20 mouse cellular contexts compared by ENCODE assay signal in genomic region chr5:86546693-86547092, GRCm38 (mm10). TPM values are rescaled to one million over a fixed set of nuclear protein-coding genes. Genes with fewer than 3 reads are reported as not detected.
"Had no signal": no experiment of that assay in that cellular context is flagged by ENCODE, and none has a peak within 500 bp of the region (broad histone marks: within the 10 kb centered on the region; RNA-seq: fewer than 3 reads in every experiment).

No protein-coding gene starts in this region.

- H3K9me3 ChIP-seq: neural tube, embryonic 13.5 days; neural tube, embryonic 15.5 days; stomach, embryonic 15.5 days had no signal

- H3K27ac ChIP-seq: neural tube, embryonic 13.5 days; neural tube, embryonic 15.5 days; stomach, embryonic 15.5 days; stomach, postnatal 0 days had no signal

- H3K4me1 ChIP-seq: neural tube, embryonic 13.5 days; neural tube, embryonic 15.5 days; stomach, embryonic 15.5 days had no signal

- H3K4me2 ChIP-seq: neural tube, embryonic 13.5 days; neural tube, embryonic 15.5 days; stomach, embryonic 15.5 days had no signal

- H3K4me3 ChIP-seq: neural tube, embryonic 13.5 days; neural tube, embryonic 15.5 days; stomach, embryonic 15.5 days had no signal

- DNase-seq: retina, postnatal 1 day; right cerebral cortex, adult 18-20 months; right cerebral cortex, postnatal 14 days; right cerebral cortex, postnatal 25 days; right cerebral cortex, postnatal 4 days; spleen, adult 18-20 months; thymus, adult 18-20 months; thymus, adult 2 months; thymus, postnatal 14 days; thymus, postnatal 25 days; thymus, postnatal 36 days; thymus, postnatal 4 days had no signal

- H3K9ac ChIP-seq: neural tube, embryonic 13.5 days; neural tube, embryonic 15.5 days; stomach, embryonic 15.5 days had no signal

- H3K27me3 ChIP-seq: neural tube, embryonic 13.5 days; neural tube, embryonic 15.5 days; stomach, embryonic 15.5 days had no signal

- H3K36me3 ChIP-seq: neural tube, embryonic 13.5 days; neural tube, embryonic 15.5 days; stomach, embryonic 15.5 days had no signal

RNA-seq across cellular contexts. Expression of gene Tmprss11g, which starts 28.3 kb away (rescaled TPM):
- polyA plus RNA-seq: neural tube, embryonic 13.5 days; neural tube, embryonic 14.5 days; neural tube, embryonic 15.5 days; small intestine, adult 2 months; spleen, adult 2 months; testis, adult 2 months; thymus, adult 2 months had no signal
